Mouse (Mus musculus) kidney, embryonic 14.5 days (tissue): ENCODE data around the gene Hist1h2aa. TPM values are rescaled to one million over a fixed set of nuclear protein-coding genes. Genes with fewer than 3 reads are reported as not detected.

Source experiments
- ATAC-seq: fragments of 200-750 bp; cut with Nextera tagmentation; 2 replicates; pipeline ENCODE4 v1.8.0; 2017; ENCODE audit warnings: moderate number of reproducible peaks, mild to moderate bottlenecking, moderate TSS enrichment, moderate library complexity; ENCODE audit not compliant: low FRiP score, low TSS enrichment
- H3K27ac ChIP-seq: fragments of 300-500 bp; sonication (generic); 2 replicates; pipeline ENCODE4 v1.5.1; 2014; ENCODE audit warnings: low read depth, mild to moderate bottlenecking, low read length, moderate library complexity, mixed read lengths
- H3K27me3 ChIP-seq: fragments of 300-500 bp; sonication (generic); 2 replicates; pipeline ENCODE4 v1.6.1; 2014; ENCODE audit warnings: mild to moderate bottlenecking, low read length; ENCODE audit not compliant: control insufficient read depth, insufficient read depth
- H3K36me3 ChIP-seq: fragments of 300-500 bp; sonication (generic); 2 replicates; pipeline ENCODE4 v1.6.1; 2014; ENCODE audit warnings: low read length, mixed read lengths; ENCODE audit not compliant: control insufficient read depth, insufficient read depth
- H3K4me1 ChIP-seq: fragments of 300-500 bp; sonication (generic); 2 replicates; pipeline ENCODE4 v1.6.1; 2014; ENCODE audit warnings: low read length, mixed read lengths; ENCODE audit not compliant: control insufficient read depth, insufficient read depth
- H3K4me2 ChIP-seq: fragments of 300-500 bp; sonication (generic); replicated peaks from 2 replicates; pipeline ENCODE4 v1.6.1; 2014; ENCODE audit warnings: low read depth, mild to moderate bottlenecking, low read length
- H3K4me3 ChIP-seq: fragments of 300-500 bp; sonication (generic); 2 replicates; pipeline ENCODE4 v1.5.1; 2014; ENCODE audit warnings: mild to moderate bottlenecking, low read length
- H3K9ac ChIP-seq: fragments of 300-500 bp; sonication (generic); 2 replicates; pipeline ENCODE4 v1.6.1; 2014; ENCODE audit warnings: low read depth, mild to moderate bottlenecking, low read length, moderate library complexity
- H3K9me3 ChIP-seq: fragments of 300-500 bp; sonication (generic); 2 replicates; pipeline ENCODE4 v1.6.1; 2016; ENCODE audit warnings: low read length; ENCODE audit not compliant: control insufficient read depth
- WGBS: fragments of 180-500 bp; shearing (Covaris S2); extraction: QIAGEN DNeasy Blood & Tissue Kit; methylation state at CpG from one replicate; pipeline ENCODE4 v1.1.7; 2014; 5-methylcytosine and 5-hydroxymethylcytosine counted together
- polyA plus RNA-seq: library from polyadenylated mRNA; unstranded; fragments of >200 nt; fragmentation: Nextera tagmentation; extraction: Ambion mirVana; gene quantifications from 2 replicates; pipeline ENCODE4 v1.2.1, GENCODE M21; 2014

Gene Hist1h2aa
- polyA plus RNA-seq, 1 experiment from 2014 or later: not detected

GRCm38 (mm10) chr13:23933421-23934210 is 646 bp upstream of the Hist1h2aa start, which contains the start of gene Hist1h2ba:
Hist1h2ba (minus strand) TSS chr13:23934156.
- Histone ChIP-seq H3K4me2 (no peak within 1 kb of the TSS), H3K36me3 (no peaks in the 10 kb centered on the region), H3K9me3 (no peaks in the 10 kb centered on the region), H3K27ac (no peak within 1 kb of the TSS), H3K27me3 (no peaks in the 10 kb centered on the region), H3K9ac (no peak within 1 kb of the TSS), H3K4me3 (no peak within 1 kb of the TSS), H3K4me1 (no peaks in the 10 kb centered on the region)
- WGBS: 94% methylated on average over 34 of the region's 39 CpGs
- ATAC-seq: no peak

- H3K36me3 ChIP-seq: no peaks in the 10 kb centered on the region
- WGBS: 93% methylated on average over 1 of the region's 1 CpGs
- no peak overlapping the region for H3K4me2 ChIP-seq
Measured at GRCm38 (mm10) chr13:23938699-23939098, 4.4 kb downstream of the Hist1h2aa start.

GRCm38 (mm10) chr13:23940291-23940690 is 6.0 kb downstream of the Hist1h2aa start:
- Histone ChIP-seq H3K27ac (no peak overlapping the region), H3K4me1 (no peaks in the 10 kb centered on the region), H3K4me2 (no peak overlapping the region), H3K27me3 (no peaks in the 10 kb centered on the region), H3K36me3 (no peaks in the 10 kb centered on the region), H3K9me3 (no peaks in the 10 kb centered on the region), H3K9ac (no peak overlapping the region), H3K4me3 (no peak overlapping the region)
- 60% methylated on average over 6 of the region's 6 CpGs for WGBS
- ATAC-seq: no peak

More at GRCm38 (mm10) chr13:23938699-23939098, 4.4 kb downstream of the Hist1h2aa start:
- ATAC-seq: no peak
- Histone ChIP-seq H3K4me1 (no peaks in the 10 kb centered on the region), H3K27ac (no peak overlapping the region), H3K9ac (no peak overlapping the region), H3K9me3 (no peaks in the 10 kb centered on the region), H3K27me3 (no peaks in the 10 kb centered on the region), H3K4me3 (no peak overlapping the region)

GRCm38 (mm10) chr13:23942861-23943260 is 8.6 kb downstream of the Hist1h2aa start:
- Histone ChIP-seq H3K27me3 (no peaks in the 10 kb centered on the region), H3K4me1 (0 out of 2 replicates have a peak, but pooled peaks cover 3% of the 10 kb centered on the region), H3K9ac (no peak overlapping the region), H3K9me3 (no peaks in the 10 kb centered on the region), H3K4me2 (no peak overlapping the region), H3K27ac (no peak overlapping the region), H3K4me3 (no peak overlapping the region), H3K36me3 (no peaks in the 10 kb centered on the region)
- ATAC-seq: no peak
- WGBS: 61% methylated on average over 2 of the region's 2 CpGs

GRCm38 (mm10) chr13:23946254-23946653 is 12.0 kb downstream of the Hist1h2aa start:
- ATAC-seq: no peak
- H3K4me3 ChIP-seq: no peak overlapping the region
- 0 out of 2 replicates have a peak, but pooled peaks cover 3% of the 10 kb centered on the region for H3K4me1 ChIP-seq
- H3K36me3 ChIP-seq: no peaks in the 10 kb centered on the region
- H3K4me2 ChIP-seq: no peak overlapping the region
- no peaks in the 10 kb centered on the region for H3K27me3 ChIP-seq
- H3K9ac ChIP-seq: no peak overlapping the region
- H3K9me3 ChIP-seq: no peaks in the 10 kb centered on the region
- 12% methylated on average over 2 of the region's 2 CpGs for WGBS
- no peak overlapping the region for H3K27ac ChIP-seq

- no peak for ATAC-seq
- H3K9me3 ChIP-seq: no peaks in the 10 kb centered on the region
- 0 out of 2 replicates have a peak, but pooled peaks cover 3% of the 10 kb centered on the region for H3K4me1 ChIP-seq
- H3K36me3 ChIP-seq: no peaks in the 10 kb centered on the region
- H3K4me3 ChIP-seq: no peak overlapping the region
- WGBS: 68% methylated on average over 14 of the region's 14 CpGs
- no peak overlapping the region for H3K27ac ChIP-seq
- H3K27me3 ChIP-seq: no peaks in the 10 kb centered on the region
- no peak overlapping the region for H3K9ac ChIP-seq
- H3K4me2 ChIP-seq: no peak overlapping the region
Measured at GRCm38 (mm10) chr13:23949484-23950246, 15.4 kb downstream of the Hist1h2aa start.

- no peak overlapping the region for H3K4me3 ChIP-seq
- no peak overlapping the region for H3K27ac ChIP-seq
- H3K4me1 ChIP-seq: 0 out of 2 replicates have a peak, but pooled peaks cover 3% of the 10 kb centered on the region
- no peak overlapping the region for H3K4me2 ChIP-seq
- no peak for ATAC-seq
- H3K9ac ChIP-seq: no peak overlapping the region
- no peaks in the 10 kb centered on the region for H3K27me3 ChIP-seq
- no peaks in the 10 kb centered on the region for H3K36me3 ChIP-seq
- H3K9me3 ChIP-seq: no peaks in the 10 kb centered on the region
- WGBS: 72% methylated on average over 3 of the region's 3 CpGs
Measured at GRCm38 (mm10) chr13:23950928-23951327, 16.7 kb downstream of the Hist1h2aa start.

- Histone ChIP-seq H3K9me3 (no peaks in the 10 kb centered on the region), H3K4me1 (no peaks in the 10 kb centered on the region), H3K27ac (no peak overlapping the region), H3K27me3 (no peaks in the 10 kb centered on the region), H3K4me2 (no peak overlapping the region), H3K4me3 (no peak overlapping the region), H3K36me3 (no peaks in the 10 kb centered on the region), H3K9ac (no peak overlapping the region)
- ATAC-seq: no peak
- 52% methylated on average over 2 of the region's 2 CpGs for WGBS
Measured at GRCm38 (mm10) chr13:23959776-23960175, 25.5 kb downstream of the Hist1h2aa start.

GRCm38 (mm10) chr13:23964909-23965308 is 30.6 kb downstream of the Hist1h2aa start:
- WGBS: 83% methylated on average over 2 of the region's 2 CpGs
- no peak overlapping the region for H3K27ac ChIP-seq
- no peak for ATAC-seq
- H3K4me3 ChIP-seq: no peak overlapping the region
- H3K9me3 ChIP-seq: no peaks in the 10 kb centered on the region
- no peaks in the 10 kb centered on the region for H3K4me1 ChIP-seq
- H3K36me3 ChIP-seq: no peaks in the 10 kb centered on the region
- no peaks in the 10 kb centered on the region for H3K27me3 ChIP-seq
- H3K9ac ChIP-seq: no peak overlapping the region
- H3K4me2 ChIP-seq: no peak overlapping the region
